Mouse (Mus musculus): Measurements from ENCODE around the gene Crtc1.

Gene Crtc1

GRCm38 (mm10) chr8:70461765-70462515 is 22.6 kb upstream of the Crtc1 start:
- no peak for DNase-seq

GRCm38 (mm10) chr8:70460606-70461005 is 21.2 kb upstream of the Crtc1 start:
- DNase-seq, result no peak

GRCm38 (mm10) chr8:70460199-70460598 is 20.8 kb upstream of the Crtc1 start:
- DNase-seq, result no peak

GRCm38 (mm10) chr8:70459636-70460035 is 20.3 kb upstream of the Crtc1 start:
- no peak for DNase-seq

GRCm38 (mm10) chr8:70458462-70458861 is 19.1 kb upstream of the Crtc1 start:
- DNase-seq, result no peak

- no peak for DNase-seq
Measured at GRCm38 (mm10) chr8:70457882-70458281, 18.5 kb upstream of the Crtc1 start.

- DNase-seq, result no peak
Measured at GRCm38 (mm10) chr8:70456996-70457395, 17.6 kb upstream of the Crtc1 start.

- no peak for DNase-seq
Measured at GRCm38 (mm10) chr8:70453852-70454251, 14.5 kb upstream of the Crtc1 start.

- DNase-seq, result no peak
Measured at GRCm38 (mm10) chr8:70452196-70452966, 13.0 kb upstream of the Crtc1 start.

GRCm38 (mm10) chr8:70447639-70448420 is 8.5 kb upstream of the Crtc1 start:
- peak in 1 of 2 experiments; percentile 40 for DNase-seq

GRCm38 (mm10) chr8:70445988-70446387 is 6.6 kb upstream of the Crtc1 start:
- DNase-seq, result no peak

- no peak for DNase-seq
Measured at GRCm38 (mm10) chr8:70443326-70443725, 3.9 kb upstream of the Crtc1 start.

GRCm38 (mm10) chr8:70441565-70441964 is 2.2 kb upstream of the Crtc1 start:
- no peak for DNase-seq

- no peak for DNase-seq
Measured at GRCm38 (mm10) chr8:70440246-70440645, 867 bp upstream of the Crtc1 start.

- no peak for DNase-seq
Measured at GRCm38 (mm10) chr8:70439848-70440179, 435 bp upstream of the Crtc1 start.

- DNase-seq, result no peak
Measured at GRCm38 (mm10) chr8:70438423-70438822, 956 bp downstream of the Crtc1 start.

- DNase-seq, result no peak
Measured at GRCm38 (mm10) chr8:70435156-70435555, 4.2 kb downstream of the Crtc1 start.

- DNase-seq, result no peak
Measured at GRCm38 (mm10) chr8:70432991-70433536, 6.3 kb downstream of the Crtc1 start.

- DNase-seq, result no peak
Measured at GRCm38 (mm10) chr8:70431213-70431612, 8.2 kb downstream of the Crtc1 start.

- DNase-seq, result no peak
Measured at GRCm38 (mm10) chr8:70426300-70426907, 13.0 kb downstream of the Crtc1 start.

GRCm38 (mm10) chr8:70422722-70423121 is 16.7 kb downstream of the Crtc1 start:
- DNase-seq, result no peak

GRCm38 (mm10) chr8:70421349-70422104 is 17.9 kb downstream of the Crtc1 start:
- DNase-seq, result no peak

Measured in kidney, postnatal 4 days (tissue).